Mouse (Mus musculus) ES-E14 (cell line): ENCODE results near the gene Stx1b. TPM values are rescaled to one million over a fixed set of nuclear protein-coding genes. Genes with fewer than 3 reads are reported as not detected.
"Not testable (repeated sequence)": the region's sequence is repeated elsewhere in the genome, so short reads cannot be mapped to it uniquely, and the experiment has no call there.

Experiments
- DNase-seq: peaks from one replicate; pipeline ENCODE4 v3.0.0-alpha.2; 2013; ENCODE audit warnings: low read depth, low spot score
- H3K27ac ChIP-seq: 2 replicates; pipeline ENCODE4 v1.5.1; 2012; ENCODE audit warnings: low read depth, mild to moderate bottlenecking, low read length, moderate library complexity, mixed read lengths; ENCODE audit not compliant: poor library complexity, insufficient read depth, severe bottlenecking
- H3K36me3 ChIP-seq: 2 replicates; pipeline ENCODE4 v1.6.1; 2012; ENCODE audit warnings: mild to moderate bottlenecking, low read length, moderate library complexity, mixed read lengths; ENCODE audit not compliant: control insufficient read depth, poor library complexity, insufficient read depth, severe bottlenecking
- H3K4me1 ChIP-seq, 2 experiments: fragments of 150-350 bp in 1 of 2; sonication (generic) in 1 of 2; 2 replicates each; pipeline ENCODE4 v1.6.1; 2012; ENCODE audit warnings: low read length in 2 of 2, mild to moderate bottlenecking in 1 of 2, mixed read lengths in 1 of 2; ENCODE audit not compliant: control insufficient read depth in 2 of 2, insufficient read depth in 2 of 2, poor library complexity in 1 of 2
- H3K4me3 ChIP-seq, 2 experiments: fragments of 150-350 bp in 1 of 2; sonication (generic) in 1 of 2; 2 replicates each; pipeline ENCODE4 v1.5.1; 2012; ENCODE audit warnings: low read length in 2 of 2, low read depth in 1 of 2, mild to moderate bottlenecking in 1 of 2, mixed read lengths in 1 of 2; ENCODE audit not compliant: insufficient read depth in 1 of 2, poor library complexity in 1 of 2, severe bottlenecking in 1 of 2
- H3K9ac ChIP-seq: 2 replicates; pipeline ENCODE4 v1.6.1; 2012; ENCODE audit warnings: low read depth, mild to moderate bottlenecking, low read length, mixed read lengths; ENCODE audit not compliant: poor library complexity, insufficient read depth, severe bottlenecking
- H3K9me3 ChIP-seq: fragments of 150-350 bp; sonication (generic); 2 replicates; pipeline ENCODE4 v1.6.1; 2012; ENCODE audit warnings: low read depth, mild to moderate bottlenecking, low read length; ENCODE audit not compliant: control insufficient read depth, insufficient read depth
- CHD2 ChIP-seq: IDR thresholded peaks from 2 replicates; pipeline ENCODE4 v1.6.1; 2014; ENCODE audit warnings: mild to moderate bottlenecking, low read depth, low read length, inconsistent platforms
- HCFC1 ChIP-seq: IDR thresholded peaks from 2 replicates; pipeline ENCODE4 v1.6.1; 2012; ENCODE audit warnings: low read length, inconsistent platforms, borderline replicate concordance; ENCODE audit not compliant: insufficient read depth
- MAFK ChIP-seq: IDR thresholded peaks from 2 replicates; pipeline ENCODE4 v1.6.1; 2014; ENCODE audit warnings: mild to moderate bottlenecking, low read depth, low read length, inconsistent platforms; ENCODE audit not compliant: insufficient read depth
- ZC3H11A ChIP-seq: IDR thresholded peaks from 2 replicates; pipeline ENCODE4 v1.6.1; 2012; ENCODE audit warnings: low read depth, mild to moderate bottlenecking, inconsistent platforms, low read length, borderline replicate concordance
- ZNF384 ChIP-seq: IDR thresholded peaks from 2 replicates; pipeline ENCODE4 v1.6.1; 2012; ENCODE audit warnings: low read depth, low read length, inconsistent platforms
- in situ Hi-C, 2 experiments: fragments of 600-800 bp; cut with MboI; formaldehyde crosslinking; loops; one replicate each; pipeline ENCODE4 v1.15.1; 2025; ENCODE audit warnings: low sequenced_read_pairs in 2 of 2, inconsistent platforms in 1 of 2; ENCODE audit not compliant: unreplicated experiment in 2 of 2
- total RNA-seq: library from RNA; depleted of rRNA; stranded (reverse); fragments of 300-350 nt; gene quantifications from 2 replicates; pipeline ENCODE4 v1.2.3, GENCODE M21; 2012

The Stx1b gene
- total RNA-seq, 1 experiment = 1.4 TPM

GRCm38 (mm10) chr7:127842001-127842718 is 17.8 kb upstream of the Stx1b start:
- in situ Hi-C loops = no loop called here
- no peaks in the 10 kb centered on the region for H3K9me3 ChIP-seq
- H3K27ac ChIP-seq = peak overlapping the region; percentile 26
- peak overlapping the region; percentile 77 to 88 for H3K4me3 ChIP-seq
- peak; percentile 75 for DNase-seq
- no peak for TF ChIP-seq CHD2
- no peak for TF ChIP-seq ZC3H11A
- TF ChIP-seq HCFC1 = peak; percentile 95
- TF ChIP-seq ZNF384 = no peak
- peaks cover 11% of the 10 kb centered on the region; the same call in 1 of the 2 replicates for H3K36me3 ChIP-seq
- peaks cover 0 to 3% of the 10 kb centered on the region in 2 experiments; a peak in 2 of 4 replicates for H3K4me1 ChIP-seq
- peak overlapping the region; percentile 85 for H3K9ac ChIP-seq

- Histone ChIP-seq H3K27ac (peak overlapping the region; percentile 46), H3K9me3 (no peaks in the 10 kb centered on the region), H3K9ac (peak overlapping the region; percentile 85), H3K4me3 (peak overlapping the region; percentile 77 to 88), H3K4me1 (peaks cover 0 to 3% of the 10 kb centered on the region in 2 experiments; a peak in 2 of 4 replicates), H3K36me3 (peaks cover 7% of the 10 kb centered on the region; the same call in 1 of the 2 replicates)
- DNase-seq = peak; percentile 75
- in situ Hi-C loops = no loop called here
- peak; percentile 50; the same call in 1 of the 2 replicates for TF ChIP-seq HCFC1
- peak; percentile 96 for TF ChIP-seq CHD2
- no peak for TF ChIP-seq ZC3H11A
- TF ChIP-seq ZNF384 = no peak
Measured at GRCm38 (mm10) chr7:127841340-127842000, 17.1 kb upstream of the Stx1b start.

- H3K4me3 ChIP-seq = peak overlapping the region; percentile 17 to 77; a peak in 3 of 4 replicates
- peaks cover 0 to 3% of the 10 kb centered on the region in 2 experiments; a peak in 2 of 4 replicates for H3K4me1 ChIP-seq
- in situ Hi-C loops = no loop called here
- no peak for DNase-seq
- peaks cover 2% of the 10 kb centered on the region; the same call in 1 of the 2 replicates for H3K36me3 ChIP-seq
- H3K9ac ChIP-seq = peak overlapping the region; percentile 72
- no peak overlapping the region for H3K27ac ChIP-seq
- no peaks in the 10 kb centered on the region for H3K9me3 ChIP-seq
- TF ChIP-seq MAFK (peak; percentile 35; the same call in 1 of the 2 replicates), HCFC1 (no peak)
Measured at GRCm38 (mm10) chr7:127840886-127841285, 16.5 kb upstream of the Stx1b start.

GRCm38 (mm10) chr7:127840031-127840430 is 15.7 kb upstream of the Stx1b start:
- H3K27ac ChIP-seq, H3K9me3 ChIP-seq, H3K4me1 ChIP-seq, DNase-seq, H3K4me3 ChIP-seq, in situ Hi-C loops, H3K36me3 ChIP-seq, H3K9ac ChIP-seq: not testable (repeated sequence)

GRCm38 (mm10) chr7:127837878-127838277 is 13.5 kb upstream of the Stx1b start:
- H3K9me3 ChIP-seq, H3K4me1 ChIP-seq, DNase-seq, H3K4me3 ChIP-seq, H3K9ac ChIP-seq, H3K36me3 ChIP-seq, H3K27ac ChIP-seq, in situ Hi-C loops: not testable (repeated sequence)
